Mouse (Mus musculus) 3134 (cell line): ENCODE results near the gene Hint1.
"Not testable (repeated sequence)": the region's sequence is repeated elsewhere in the genome, so short reads cannot be mapped to it uniquely, and the experiment has no call there.

Source experiments
- DNase-seq: peaks from one replicate; pipeline ENCODE4 v3.0.0-alpha.2; 2011; ENCODE audit warnings: low spot score; ENCODE audit not compliant: insufficient read length; ENCODE audit errors: extremely low read depth

Hint1 gene

DNA sequence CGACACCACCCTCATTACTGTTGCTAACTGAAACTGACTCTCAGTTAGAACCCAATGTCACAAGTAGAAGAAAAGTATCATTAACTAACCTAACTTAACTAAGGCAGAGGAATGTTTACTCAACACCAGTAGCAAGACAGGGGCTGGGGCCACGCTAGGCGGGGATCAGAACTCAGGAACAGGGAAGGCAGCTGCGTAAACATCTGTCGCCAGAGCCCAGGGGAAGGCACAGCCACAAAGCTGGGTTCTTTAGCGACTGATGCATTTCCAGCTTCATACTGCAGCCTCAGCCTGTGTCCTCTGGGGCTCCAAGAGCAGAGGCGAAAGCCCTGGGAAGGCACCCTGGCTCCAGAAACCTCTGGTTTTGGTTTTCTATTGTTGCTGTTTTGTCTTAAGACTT is 25.9 kb downstream of the Hint1 start:
- DNase-seq: no peak

- DNase-seq: no peak
Observed at GRCm38 (mm10) chr11:54894589-54894988, 28.4 kb downstream of the Hint1 start.

- DNase-seq: not testable (repeated sequence)
Observed at GRCm38 (mm10) chr11:54896646-54897045, 30.5 kb downstream of the Hint1 start.

GRCm38 (mm10) chr11:54897470-54897869 is 31.3 kb downstream of the Hint1 start:
- DNase-seq: no peak

DNA sequence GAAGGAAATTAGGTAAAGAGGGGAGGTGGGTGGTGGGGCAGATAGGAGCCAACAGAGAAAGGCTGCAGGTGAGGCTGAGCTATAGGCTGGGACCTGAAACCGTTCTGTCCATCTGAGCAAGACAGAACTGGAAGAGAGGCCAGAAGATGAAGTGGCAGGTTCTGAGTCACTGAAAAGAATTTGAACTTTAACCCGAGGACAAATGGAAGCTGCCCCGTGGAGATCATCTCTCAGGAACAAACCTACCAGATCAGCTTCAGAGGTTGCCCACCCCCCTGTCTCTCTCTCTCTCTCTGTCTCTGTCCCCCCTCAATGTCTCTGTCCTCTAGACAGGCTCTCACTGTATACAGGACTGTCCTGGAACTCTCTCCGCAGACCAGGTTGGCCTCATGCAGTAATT is 33.5 kb downstream of the Hint1 start:
- DNase-seq: no peak

GRCm38 (mm10) chr11:54902333-54903323 is 36.4 kb downstream of the Hint1 start, which contains the start of gene Gpx3:
Gene Gpx3 (plus strand): TSS chr11:54902453.
- no peak for DNase-seq

- DNase-seq: no peak
Observed at GRCm38 (mm10) chr11:54903339-54903738, 37.2 kb downstream of the Hint1 start.

GRCm38 (mm10) chr11:54903940-54904706 is 37.9 kb downstream of the Hint1 start:
- DNase-seq: no peak

DNA sequence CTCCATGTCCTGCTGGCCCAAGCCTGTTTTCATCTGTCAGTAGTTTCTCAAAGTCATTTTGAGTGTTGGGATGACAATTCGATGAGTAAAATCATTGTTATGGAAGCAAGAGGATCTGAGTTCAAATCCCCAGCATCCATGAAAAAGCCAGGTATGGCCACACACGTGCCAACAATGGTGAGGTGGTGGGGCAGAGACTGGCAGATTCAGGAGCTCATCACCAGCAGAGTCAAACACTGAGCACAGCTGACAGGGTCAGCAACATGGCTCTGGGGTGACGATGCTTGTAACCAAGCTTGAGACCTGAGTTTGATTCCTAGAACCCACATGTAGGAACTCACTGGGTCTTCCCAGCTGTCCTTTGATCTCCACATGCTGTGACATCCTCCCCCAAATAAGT is 38.9 kb downstream of the Hint1 start:
- no peak for DNase-seq

DNA sequence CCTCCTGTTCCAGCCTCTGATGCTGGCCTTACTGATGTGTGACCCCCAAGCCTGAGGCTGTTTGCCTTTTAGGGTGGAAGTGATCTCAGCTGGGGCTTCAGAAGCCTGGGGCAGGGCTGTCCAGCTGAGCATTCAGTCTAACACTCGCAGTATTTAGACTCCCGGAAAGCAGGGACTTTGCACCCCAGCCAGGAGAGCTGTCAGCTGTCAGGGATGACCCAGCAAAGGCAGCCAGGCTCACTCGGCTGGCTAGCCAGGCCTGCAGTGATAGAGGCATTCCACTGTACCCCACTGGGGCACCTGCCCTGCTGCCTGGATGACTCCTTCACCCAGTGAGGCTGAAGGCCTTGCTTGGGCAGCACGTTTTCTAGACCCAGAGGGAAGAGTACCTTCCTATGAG is 39.7 kb downstream of the Hint1 start:
- no peak for DNase-seq

- DNase-seq: no peak
Observed at GRCm38 (mm10) chr11:54906466-54906865, 40.3 kb downstream of the Hint1 start.

DNA sequence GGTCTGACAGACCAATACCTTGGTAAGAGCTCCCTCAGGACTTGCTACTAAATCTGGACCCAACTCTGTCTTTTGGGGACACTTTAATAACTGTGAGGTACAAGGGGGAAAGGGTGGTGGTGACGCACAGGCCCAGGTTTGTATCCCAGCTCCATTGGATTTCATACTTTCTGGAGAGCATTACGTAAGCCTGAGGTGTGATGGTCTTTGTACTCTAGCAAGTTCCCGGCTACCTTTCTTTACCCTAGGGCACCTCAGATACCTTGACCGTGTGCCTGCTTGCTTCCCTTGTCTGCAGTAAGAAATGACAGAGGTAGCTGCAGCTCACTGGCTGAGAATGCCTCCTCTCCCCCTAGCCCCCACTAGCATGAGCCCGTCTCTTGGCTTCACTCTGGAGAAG is 41.1 kb downstream of the Hint1 start:
- no peak for DNase-seq

GRCm38 (mm10) chr11:54909273-54909672 is 43.1 kb downstream of the Hint1 start:
- DNase-seq: no peak

DNA sequence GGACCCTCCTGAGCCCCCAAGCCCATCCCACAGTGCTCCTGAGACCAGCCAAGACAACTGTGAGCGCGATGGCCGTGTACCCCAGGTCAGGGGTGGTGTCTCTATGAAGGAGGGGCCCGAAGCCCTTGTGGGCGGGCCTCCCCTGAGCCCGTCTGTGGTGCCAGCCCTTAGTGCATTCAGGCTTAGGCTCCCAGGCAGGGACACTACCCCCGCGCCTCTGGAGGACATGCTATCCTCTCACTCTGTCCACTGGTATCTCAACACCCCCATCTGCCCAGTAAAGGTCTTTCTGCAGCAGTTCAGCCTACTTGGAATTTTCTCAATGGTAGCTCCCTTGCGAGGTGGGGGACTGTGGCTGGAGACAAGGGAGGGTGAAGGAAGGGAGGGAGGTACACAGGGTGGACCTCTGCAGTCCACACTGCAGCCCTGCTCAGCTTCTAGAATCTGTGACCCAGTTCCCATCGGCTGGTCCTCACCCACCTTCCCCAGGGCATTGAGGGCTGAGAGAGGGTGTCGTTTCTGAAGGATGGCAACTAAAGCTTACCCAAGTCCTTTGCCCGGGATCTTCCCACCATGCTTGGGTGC is 44.0 kb downstream of the Hint1 start:
- DNase-seq: no peak

- no peak for DNase-seq
Observed at GRCm38 (mm10) chr11:54911201-54911600, 45.0 kb downstream of the Hint1 start.

DNA sequence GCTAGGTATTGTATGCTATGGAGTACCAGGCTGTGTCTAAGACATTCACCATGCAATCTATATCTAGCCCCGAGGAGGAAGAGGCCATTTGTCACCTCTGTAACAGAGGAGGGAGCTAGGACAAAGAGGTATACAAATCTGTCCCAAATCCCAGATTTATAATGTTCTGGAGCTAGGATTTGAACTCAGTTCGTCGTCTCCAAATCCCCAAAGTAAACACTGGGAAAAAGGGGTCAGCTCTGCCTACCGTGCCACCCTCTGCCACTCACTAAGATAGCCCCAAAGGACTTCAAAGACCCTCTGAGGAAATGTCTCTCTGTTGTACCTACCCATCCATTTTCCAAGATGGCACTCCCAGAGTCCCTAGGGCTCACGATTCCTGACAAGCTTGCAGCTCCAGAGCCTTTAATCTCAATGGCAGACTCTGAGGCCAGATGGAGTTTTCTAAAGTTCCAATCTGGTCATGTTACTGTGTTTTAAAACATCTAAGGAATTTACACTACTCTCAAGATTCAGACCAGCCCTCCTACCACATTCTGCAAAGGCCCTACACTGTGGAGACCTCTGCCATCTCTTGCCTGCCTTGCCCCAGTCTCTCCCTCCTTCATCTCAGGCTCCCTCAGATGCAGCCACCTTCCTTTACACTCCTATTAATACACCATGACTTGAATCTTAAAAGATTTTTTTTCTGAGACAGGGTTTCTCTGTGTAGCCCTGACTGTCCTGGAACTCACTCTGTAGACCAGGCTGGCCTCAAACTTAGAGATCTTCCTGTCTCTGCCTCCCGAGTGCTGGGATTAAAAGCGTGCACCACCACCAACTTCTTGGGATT is 45.7 kb downstream of the Hint1 start:
- no peak for DNase-seq

DNA sequence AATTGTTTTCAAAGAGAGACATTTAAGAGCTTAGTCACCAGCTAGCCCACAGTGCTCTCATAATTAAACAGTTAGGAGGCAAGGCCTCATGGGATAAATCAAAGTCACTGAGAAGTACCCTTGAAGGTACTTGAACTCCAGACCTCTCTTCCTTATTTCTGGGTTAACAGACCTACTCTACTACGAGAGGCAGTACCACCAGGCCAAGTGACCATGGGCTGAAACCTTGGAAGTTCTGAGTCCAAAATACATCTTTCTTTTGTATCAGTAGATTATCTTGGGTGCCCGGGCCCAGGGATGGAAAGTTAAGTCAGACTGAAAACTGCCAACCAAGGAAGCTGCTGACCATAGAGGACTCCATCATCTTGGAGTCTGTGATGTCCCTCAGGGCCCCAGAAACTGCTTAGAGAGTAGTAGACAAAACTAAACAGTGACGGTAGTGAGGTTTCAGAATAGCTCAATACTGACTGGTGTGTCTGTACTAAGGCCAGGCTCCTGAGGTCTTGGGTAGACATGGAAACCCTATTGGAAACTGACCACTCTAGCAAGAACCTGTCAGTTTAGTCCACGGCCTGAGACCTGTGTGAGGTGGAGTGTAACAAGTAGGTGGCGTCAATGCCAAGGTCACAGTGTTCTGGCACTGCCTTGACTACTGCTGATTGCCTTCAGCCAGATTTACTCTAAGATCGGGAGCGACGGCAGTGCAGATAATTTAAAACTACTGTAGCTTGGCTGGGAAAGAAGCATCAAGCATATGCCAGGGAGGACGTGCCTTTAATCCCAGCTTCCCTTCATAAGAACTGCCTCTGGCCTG is 46.5 kb downstream of the Hint1 start:
- no peak for DNase-seq

DNA sequence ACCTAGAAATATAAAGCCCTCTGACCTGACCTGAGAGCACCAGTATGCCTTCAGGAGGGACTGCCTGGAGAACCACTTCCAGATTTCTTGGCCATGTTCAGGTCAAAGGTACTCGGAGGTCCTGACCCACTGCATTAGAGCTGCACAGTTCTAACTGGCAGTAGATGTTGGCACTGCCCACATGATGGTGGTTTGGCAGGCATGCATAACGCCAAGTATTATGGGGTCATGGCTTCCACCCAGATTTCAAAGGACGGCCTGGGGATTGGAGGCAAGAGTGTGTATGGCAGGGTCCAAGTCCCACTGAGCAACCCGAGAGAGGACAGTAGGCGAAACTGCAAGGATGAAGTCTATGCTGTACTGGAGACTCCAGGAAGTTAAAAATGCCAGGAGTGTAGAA is 47.7 kb downstream of the Hint1 start:
- no peak for DNase-seq

- DNase-seq: no peak
Observed at GRCm38 (mm10) chr11:54917461-54917860, 51.3 kb downstream of the Hint1 start.

DNA sequence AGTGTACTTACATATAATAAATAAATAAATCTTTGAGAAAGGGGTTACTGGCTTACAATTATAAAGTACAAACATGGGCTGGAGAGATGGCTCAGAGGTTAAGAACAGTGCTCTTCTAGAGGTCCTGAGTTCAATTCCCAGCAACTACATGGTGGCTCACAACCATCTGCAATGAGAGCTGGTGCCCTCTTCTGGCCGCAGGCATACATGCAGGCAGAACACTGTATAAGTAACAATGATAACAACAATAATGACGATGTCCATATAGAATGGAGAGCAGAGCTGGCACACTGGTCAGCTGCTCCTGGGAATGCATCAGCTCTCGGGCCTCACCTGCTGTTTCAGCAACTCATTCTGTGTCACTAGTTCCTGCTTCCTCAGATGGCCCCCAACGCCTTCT is 52.1 kb downstream of the Hint1 start:
- DNase-seq: no peak
